Mouse (Mus musculus) brain, adult 2 months (tissue): ENCODE measurements around the gene Mpzl3.

Source experiments
- DNase-seq: peaks from one replicate; pipeline ENCODE4 v3.0.0; 2011; ENCODE audit warnings: low read depth, low spot score

Gene Mpzl3

DNA sequence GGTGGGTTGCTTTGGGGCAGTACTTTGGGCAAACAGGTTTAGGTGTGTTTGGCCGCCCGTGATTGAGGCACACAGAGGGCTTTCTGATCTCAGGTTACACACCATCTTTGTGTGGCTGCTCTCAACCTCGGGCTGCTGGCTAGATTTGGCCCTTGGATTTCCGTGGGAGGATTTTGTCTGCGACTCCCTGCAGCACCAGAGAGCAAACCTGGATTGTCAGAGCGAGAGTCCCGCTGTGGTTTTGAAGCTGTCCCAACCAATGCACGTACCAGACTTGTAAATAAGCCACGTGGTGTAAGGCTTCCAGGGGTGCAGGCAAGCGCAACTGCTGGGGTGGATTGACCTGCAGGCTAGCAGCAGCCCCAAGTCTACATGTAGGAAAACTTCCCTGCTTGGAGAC, 12.0 kb upstream of the Mpzl3 start:
- peak; percentile 37 for DNase-seq

- no peak for DNase-seq
Measured at GRCm38 (mm10) chr9:45046973-45047372, 8.0 kb upstream of the Mpzl3 start.

GRCm38 (mm10) chr9:45048511-45048910, 6.5 kb upstream of the Mpzl3 start:
- DNase-seq = peak; percentile 48

GRCm38 (mm10) chr9:45049731-45050130, 5.3 kb upstream of the Mpzl3 start:
- no peak for DNase-seq

GRCm38 (mm10) chr9:45050301-45050700, 4.7 kb upstream of the Mpzl3 start:
- DNase-seq = no peak

- no peak for DNase-seq
Measured at GRCm38 (mm10) chr9:45058304-45058940, 3.4 kb downstream of the Mpzl3 start.

GRCm38 (mm10) chr9:45060151-45060550, 5.2 kb downstream of the Mpzl3 start:
- peak; percentile 40 for DNase-seq

DNA sequence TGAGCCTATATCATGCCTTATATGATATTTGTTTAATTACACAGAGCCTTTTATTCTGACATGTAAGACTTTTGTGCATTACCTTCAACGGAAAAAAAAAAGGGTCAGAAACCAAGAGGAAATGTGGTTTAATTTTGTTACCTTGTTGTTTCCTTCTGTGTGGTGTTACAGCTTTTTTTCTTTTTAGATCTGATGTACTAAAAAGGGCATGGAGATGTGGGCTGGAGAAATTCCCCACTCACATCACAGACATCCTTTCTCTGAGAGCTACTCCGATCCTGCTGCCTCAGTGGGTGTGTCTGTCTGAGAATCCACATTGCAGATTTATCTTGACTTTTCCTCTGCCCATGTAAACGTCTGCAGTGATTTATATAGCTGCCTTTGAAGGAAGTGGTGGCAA, 7.7 kb downstream of the Mpzl3 start:
- no peak for DNase-seq

- DNase-seq = no peak
Measured at GRCm38 (mm10) chr9:45064421-45064820, 9.4 kb downstream of the Mpzl3 start.

GRCm38 (mm10) chr9:45066735-45067134, 11.7 kb downstream of the Mpzl3 start:
- DNase-seq = no peak

- DNase-seq = no peak
Measured at GRCm38 (mm10) chr9:45071800-45072199, 16.8 kb downstream of the Mpzl3 start.

DNA sequence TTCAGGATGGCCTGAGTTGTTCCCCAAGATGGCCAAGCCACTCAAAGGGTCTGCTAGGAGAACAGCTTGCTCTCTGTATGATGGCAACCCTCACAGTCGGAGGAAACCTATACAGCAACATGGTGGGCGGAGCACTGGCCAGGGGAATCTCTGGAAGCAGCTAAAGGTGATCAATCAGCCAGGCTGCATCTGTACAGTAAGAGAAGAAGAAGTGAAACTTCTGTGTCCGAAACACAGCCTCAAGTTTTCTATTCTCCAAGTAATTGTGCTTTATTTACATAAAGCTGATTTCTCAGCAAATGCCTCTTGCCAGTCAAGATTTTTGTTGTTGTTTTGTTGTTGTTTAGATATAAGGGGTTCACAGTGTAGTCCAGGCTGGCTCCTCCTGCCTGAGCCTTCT, 22.9 kb downstream of the Mpzl3 start:
- no peak for DNase-seq

DNA sequence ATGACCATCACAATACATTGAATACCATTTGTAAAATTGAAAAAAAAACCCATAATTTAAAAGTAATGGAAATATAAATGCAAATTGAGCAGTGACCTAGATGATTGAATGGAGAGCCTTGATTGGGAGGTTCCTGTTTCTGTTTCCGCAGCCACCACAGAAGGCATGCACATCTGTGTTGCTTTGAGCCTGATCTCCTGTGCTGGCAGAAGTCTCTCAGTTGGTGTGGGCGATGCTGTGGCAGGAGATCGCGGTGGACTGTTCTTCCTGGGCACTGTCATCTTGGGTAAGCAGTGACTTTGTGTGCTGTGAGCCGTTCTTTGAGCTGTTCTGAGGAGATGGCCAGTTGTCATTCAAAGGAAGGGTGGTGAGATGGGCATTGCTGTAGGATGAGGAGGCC, 24.0 kb downstream of the Mpzl3 start, which contains the start of gene Jaml:
Gene Jaml, plus strand, starts transcription at position 173 of the 400 bp plus-strand sequence.
- DNase-seq = no peak

- DNase-seq = no peak
Measured at GRCm38 (mm10) chr9:45083132-45083531, 28.1 kb downstream of the Mpzl3 start.

- DNase-seq = no peak
Measured at GRCm38 (mm10) chr9:45084556-45084955, 29.6 kb downstream of the Mpzl3 start.

DNA sequence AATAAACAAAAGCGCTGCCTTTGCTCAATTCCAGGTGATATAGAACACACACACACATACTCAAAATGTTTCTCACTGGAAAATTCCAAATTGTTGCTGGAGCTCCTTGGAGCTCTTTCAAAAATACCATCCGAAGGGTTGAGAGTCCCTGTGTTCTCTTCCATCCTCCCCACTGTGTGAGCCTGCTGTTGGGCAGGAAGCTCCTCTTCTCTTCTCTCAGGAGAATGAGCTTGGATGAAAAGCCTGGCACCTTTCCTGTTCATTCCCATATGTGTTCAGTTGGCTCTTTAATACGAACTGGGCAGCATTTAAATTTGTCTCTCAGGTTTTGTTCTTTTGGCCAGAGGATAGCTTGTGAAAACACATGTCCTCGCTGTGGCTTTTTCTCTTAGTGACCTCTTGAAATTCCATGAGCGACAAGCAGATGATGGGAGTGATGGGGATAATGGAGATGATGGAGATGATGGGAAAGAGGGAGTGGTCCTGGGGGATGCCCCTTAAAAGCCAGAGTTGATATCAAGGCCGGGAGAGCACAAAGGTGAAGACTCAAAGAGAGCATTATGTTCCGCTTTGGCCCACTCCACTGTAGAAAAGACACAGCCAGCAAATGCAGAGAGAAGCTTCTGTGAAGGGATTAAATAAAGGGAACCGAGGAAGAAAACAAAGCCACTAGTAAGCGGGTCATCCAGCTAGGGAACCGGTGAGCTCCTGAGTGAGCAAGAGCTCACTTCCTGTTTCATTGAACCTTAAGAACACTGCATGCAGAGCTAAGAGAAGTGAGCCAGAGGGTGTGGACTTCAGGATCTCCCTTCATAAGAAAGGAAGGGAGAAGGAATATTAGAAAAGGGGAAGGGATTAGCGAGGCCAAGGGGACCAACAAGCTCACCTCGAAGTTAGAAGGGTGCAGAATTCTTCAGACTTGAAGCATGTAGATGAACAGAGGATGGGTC, 31.0 kb downstream of the Mpzl3 start:
- DNase-seq = peak; percentile 99

DNA sequence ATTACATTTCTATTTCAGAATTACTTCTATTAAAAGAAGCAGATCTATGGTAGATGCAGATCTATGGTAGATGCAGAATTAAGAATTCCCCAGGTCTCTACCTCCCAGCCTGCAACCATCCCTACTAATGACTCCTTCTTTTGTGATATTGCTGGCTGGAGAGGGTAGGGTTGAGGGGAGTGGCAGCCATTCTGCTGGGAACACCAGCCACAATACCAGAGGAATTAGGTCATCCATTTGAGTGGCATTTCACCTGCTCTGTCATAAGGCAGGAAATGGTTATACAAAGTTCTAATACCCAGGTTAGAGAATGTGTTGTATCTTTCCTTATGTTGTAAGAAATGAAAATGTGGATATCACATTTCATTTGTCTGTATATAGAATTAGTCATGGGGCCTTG, 33.1 kb downstream of the Mpzl3 start:
- no peak for DNase-seq

- DNase-seq = no peak
Measured at GRCm38 (mm10) chr9:45090811-45091210, 35.8 kb downstream of the Mpzl3 start.

DNA sequence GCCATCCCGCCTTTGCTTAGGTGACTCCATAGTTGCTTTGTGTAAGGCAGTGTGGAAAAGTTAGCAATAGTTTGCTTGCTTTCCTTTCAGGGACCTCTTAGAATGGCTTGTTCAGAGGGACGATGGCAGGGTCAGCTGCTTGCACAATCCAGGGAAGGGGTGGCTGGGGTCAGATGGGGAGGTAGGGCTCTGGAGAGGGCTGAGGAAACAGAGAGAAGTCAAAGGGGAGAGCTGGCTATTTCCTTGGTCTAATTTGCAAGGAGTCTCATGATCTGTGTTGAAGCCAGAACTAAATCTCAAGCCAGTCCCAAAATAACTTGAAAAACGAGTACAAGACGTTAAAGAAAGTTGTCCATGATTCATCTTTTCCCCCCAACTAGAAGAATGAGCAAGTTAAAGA, 37.7 kb downstream of the Mpzl3 start:
- DNase-seq = no peak

GRCm38 (mm10) chr9:45095149-45095937, 40.4 kb downstream of the Mpzl3 start:
- no peak for DNase-seq

- no peak for DNase-seq
Measured at GRCm38 (mm10) chr9:45097877-45098276, 42.9 kb downstream of the Mpzl3 start.

DNA sequence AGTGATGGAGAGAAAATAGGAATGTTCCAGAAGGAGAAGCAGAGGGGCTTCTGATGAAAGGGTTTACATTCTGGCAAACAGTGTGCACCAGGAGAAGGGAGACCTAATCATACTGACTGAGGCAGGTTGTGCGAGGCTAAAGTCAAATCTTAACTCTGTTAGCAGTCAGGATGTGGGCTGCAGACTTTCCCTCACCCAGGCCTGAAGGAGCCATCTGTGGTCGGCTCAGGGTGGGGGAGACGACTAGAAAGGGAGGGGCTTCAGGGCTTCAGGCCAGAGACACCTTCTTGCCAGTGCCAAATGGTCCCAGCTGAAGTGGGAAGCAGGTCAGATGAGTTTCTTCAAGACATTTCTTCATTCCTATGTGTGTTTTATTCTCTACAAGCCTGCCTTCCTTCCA, 43.4 kb downstream of the Mpzl3 start:
- DNase-seq = no peak
